In the genomic region with DNA sequence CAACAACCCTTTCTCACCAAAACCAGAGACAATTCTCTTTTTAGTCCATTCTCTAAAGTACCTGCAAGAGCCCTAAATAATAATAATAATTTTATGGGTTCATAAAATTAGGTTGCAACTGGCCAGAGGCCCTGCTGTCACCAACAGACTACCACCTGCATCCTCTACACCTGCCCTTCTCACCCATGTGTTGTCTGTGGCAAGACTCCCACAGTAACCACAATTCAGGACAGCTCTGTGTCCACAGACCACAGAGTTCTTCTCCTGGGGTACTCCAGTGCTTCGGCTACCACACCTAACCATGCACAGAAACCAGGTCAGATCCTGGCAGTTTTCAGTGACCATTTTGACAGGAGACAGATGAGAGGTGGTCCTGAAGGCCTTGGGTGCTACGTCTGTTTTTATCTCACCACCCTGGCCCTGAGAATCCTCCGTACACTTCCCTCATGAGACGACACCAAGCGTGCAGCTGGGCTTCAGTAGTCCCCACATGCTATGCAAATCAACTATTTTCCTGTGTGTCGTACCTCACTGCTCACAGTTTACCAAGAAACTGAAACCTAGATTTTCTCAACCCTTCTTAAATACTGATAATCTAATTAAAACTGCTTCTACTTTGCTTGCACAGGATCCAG, we compare ENCODE assay signal across 1 mouse cellular context.
TF ChIP-seq lines count a peak whose summit lies in the region.

No protein-coding gene starts in this region.

TF ChIP-seq in CH12.LX, 34 proteins besides CTCF, POLR2A, EP300 and RAD21 (continued from another document):
- TF ChIP-seq IRF4 (IDR thresholded peaks at IDR 0.05; ENCODE audit: low read depth, low read length) (peak; percentile 52), KAT2A (IDR thresholded peaks at IDR 0.05; ENCODE audit: insufficient replicate concordance, low read length) (no peak), SIN3A (IDR thresholded peaks at IDR 0.05; ENCODE audit: low read length) (peak; percentile 79), USF1 (IDR thresholded peaks at IDR 0.05; ENCODE audit: low read depth, low read length) (no peak), ZKSCAN1 (IDR thresholded peaks at IDR 0.05; ENCODE audit: borderline replicate concordance, low read depth, low read length) (no peak), NELFE (IDR thresholded peaks at IDR 0.05; ENCODE audit: low read depth, low read length) (no peak), MAFK (IDR thresholded peaks at IDR 0.05; ENCODE audit: insufficient replicate concordance, low read length) (no peak; the same call in 1 of the 2 replicates), HCFC1 (IDR thresholded peaks at IDR 0.05; ENCODE audit: low read depth, low read length) (no peak), ZC3H11A (IDR thresholded peaks at IDR 0.05; ENCODE audit: low read depth, low read length) (no peak)
